Mouse (Mus musculus) subcutaneous adipose tissue, adult 2 months (tissue): ENCODE data around the gene Dnajc17. TPM values are rescaled to one million over a fixed set of nuclear protein-coding genes. Genes with fewer than 3 reads are reported as not detected.

Experiments used
- polyA plus RNA-seq: library from polyadenylated mRNA; depleted of rRNA; stranded (reverse); fragments of >200 nt; gene quantifications from 2 replicates; pipeline ENCODE4 v1.2.3, GENCODE M21; 2012; ENCODE audit warnings: low replicate concordance; rRNA removed

Dnajc17 gene
- 3.0 and 5.0 TPM in 2 replicates for polyA plus RNA-seq

GRCm38 (mm10) chr2:119208344-119209175 is at the start of gene Dnajc17, which contains the start of gene Zfyve19:
Gene Dnajc17, minus strand, starts transcription at chr2:119208795.
Gene Zfyve19, plus strand, starts transcription at chr2:119208617.

DNA sequence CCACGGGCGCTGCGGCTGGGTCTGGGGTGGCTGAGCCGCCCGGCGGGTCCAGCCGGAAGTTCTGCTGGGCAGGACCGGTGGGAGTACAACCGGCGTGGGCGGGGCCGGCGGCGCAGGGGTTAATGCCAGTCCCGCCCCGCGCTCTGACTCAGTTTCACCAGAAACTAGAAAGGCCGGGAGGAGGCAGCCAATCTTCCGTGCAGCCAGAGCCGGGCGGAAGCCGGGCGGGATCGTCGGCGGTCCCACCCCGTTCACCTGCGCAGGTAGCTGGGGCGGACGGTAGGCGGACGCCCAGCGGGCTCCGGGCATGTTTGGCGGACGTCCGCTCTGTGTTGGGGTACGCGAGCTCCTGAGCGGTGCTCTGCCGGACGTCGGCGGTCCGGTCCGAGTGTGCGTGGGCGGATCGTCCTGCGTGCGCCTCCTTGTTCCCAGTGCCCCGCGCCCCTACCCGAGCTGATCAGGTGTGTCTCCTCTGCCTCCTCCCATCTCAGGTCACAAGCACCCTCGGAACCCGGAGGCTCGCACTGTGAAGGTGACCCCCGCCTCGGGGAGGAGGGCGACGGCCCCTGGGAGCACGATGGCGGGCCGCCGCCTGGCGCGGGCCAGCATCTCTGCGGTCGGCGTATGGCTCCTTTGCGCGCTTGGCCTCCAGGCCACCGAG is 28.7 kb upstream of the Dnajc17 start, which contains the start of gene Spint1:
TSS of gene Spint1 (plus strand) at position 153 of the 661 bp plus-strand sequence.

GRCm38 (mm10) chr2:119229775-119230704 is 21.4 kb upstream of the Dnajc17 start, which contains the start of gene Ppp1r14d:
Gene Ppp1r14d, minus strand, starts transcription at chr2:119229906.

DNA sequence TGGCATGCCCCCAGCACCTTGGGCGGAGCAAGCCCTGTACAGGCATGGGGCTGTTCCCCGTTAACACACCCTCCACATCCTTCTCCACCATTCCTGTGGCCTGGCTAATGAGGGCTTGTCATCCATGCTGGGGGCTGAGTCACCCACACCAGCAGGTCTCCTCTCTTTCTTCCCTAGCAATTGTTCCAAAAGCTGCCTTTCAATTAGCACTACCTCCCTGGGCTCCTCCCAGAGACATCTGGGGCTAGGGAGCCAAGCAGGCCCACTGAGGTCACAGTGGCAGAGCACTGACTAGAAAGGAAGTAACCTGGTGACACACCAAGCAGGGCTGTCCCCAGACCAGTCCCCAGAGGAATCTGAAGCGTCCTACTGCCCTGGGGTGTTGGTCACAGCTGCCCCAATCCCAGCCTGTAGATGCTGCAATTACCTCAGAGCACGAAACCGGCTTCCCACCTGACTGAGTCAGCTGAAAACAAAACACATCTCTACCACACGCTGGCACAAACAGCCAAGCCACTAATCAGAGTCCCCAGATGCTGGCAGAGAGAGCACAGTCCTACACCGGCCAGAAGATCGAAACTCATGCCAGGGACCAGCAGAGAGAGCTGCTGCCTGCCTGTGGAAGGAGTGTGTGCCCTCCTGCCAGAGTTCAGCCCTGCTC is 34.5 kb downstream of the Dnajc17 start, which contains the start of gene Gm14137:
TSS of gene Gm14137 (plus strand) at position 519 of the 661 bp plus-strand sequence.

GRCm38 (mm10) chr2:119166901-119167865 is 41.4 kb downstream of the Dnajc17 start, which contains the start of gene Gchfr:
Gene Gchfr, plus strand, starts transcription at chr2:119167773.

DNA sequence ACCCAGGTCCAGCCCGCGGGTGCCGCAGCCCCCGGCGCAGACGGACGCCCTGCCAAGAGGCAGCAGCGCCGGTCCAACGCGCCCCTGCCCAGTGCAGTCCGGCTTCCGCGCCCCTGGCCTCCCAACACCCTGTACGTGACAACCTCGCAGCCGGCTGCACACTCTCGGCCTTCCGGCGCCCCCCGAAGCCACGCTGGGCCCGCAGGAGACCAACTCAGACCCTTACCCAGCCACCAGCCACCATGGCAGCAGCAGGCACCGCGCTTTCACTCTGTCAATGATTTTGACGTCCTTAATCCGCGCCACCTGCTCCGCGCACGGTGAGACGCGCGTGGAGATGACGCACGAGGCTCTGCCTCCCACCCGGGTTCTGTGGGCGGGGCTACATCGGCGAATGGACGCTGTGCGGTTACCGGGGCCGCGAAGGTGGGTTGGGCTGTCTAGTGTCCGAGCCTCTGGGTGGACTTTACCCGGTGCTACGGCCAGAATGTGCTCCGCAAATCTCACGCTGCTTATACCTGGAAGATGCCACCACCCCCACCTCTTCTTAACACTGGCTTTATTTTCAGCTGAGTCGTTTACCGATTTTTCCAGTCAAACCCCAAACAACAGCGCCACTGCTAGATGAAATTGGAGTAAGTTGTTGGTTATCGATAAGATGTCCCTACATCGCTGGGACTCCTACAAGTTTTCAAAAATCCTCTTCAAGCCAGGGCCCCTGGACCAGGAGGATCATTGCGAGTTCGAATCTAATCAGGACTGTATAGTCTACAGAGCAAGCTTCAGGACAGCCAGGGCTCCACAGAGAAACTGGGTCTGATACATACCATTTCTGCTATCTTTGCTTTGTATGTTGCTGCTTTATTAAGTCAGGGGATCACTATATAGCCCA is 51.7 kb downstream of the Dnajc17 start, which contains the start of gene Rmdn3:
TSS of gene Rmdn3 (minus strand) at position 354 of the 892 bp plus-strand sequence.

Other genes with a start within 250 kb of the Dnajc17 start
- gene Ccdc32, start 179.4 kb downstream of the Dnajc17 start, polyA plus RNA-seq, result 12.4 and 12.8 TPM in 2 replicates
- gene Rpusd2, start 174.0 kb downstream of the Dnajc17 start, polyA plus RNA-seq, result 3.0 and 6.3 TPM in 2 replicates
- 0.06 and 0.42 TPM in 2 replicates for gene Knl1, start 161.7 kb downstream of the Dnajc17 start, polyA plus RNA-seq
- 1.3 and 10.3 TPM in 2 replicates for gene Rad51, start 96.0 kb downstream of the Dnajc17 start, polyA plus RNA-seq
- gene Rmdn3, start 51.8 kb downstream of the Dnajc17 start, polyA plus RNA-seq, result 24.6 and 39.6 TPM in 2 replicates
- gene Gchfr, start 41.0 kb downstream of the Dnajc17 start, polyA plus RNA-seq, result 2.2 and 40.9 TPM in 2 replicates
- 0.59 TPM in 1 of 2 replicates, not detected in the other for gene Gm14137, start 34.3 kb downstream of the Dnajc17 start, polyA plus RNA-seq
- gene Zfyve19, start 178 bp downstream of the Dnajc17 start, polyA plus RNA-seq, result 47.9 and 51.2 TPM in 2 replicates
- 0.33 TPM in 1 of 2 replicates, not detected in the other for gene Ppp1r14d, start 21.1 kb upstream of the Dnajc17 start, polyA plus RNA-seq
- 0.62 and 26.6 TPM in 2 replicates for gene Spint1, start 28.6 kb upstream of the Dnajc17 start, polyA plus RNA-seq
- 0.10 and 0.26 TPM in 2 replicates for gene Rhov, start 62.5 kb upstream of the Dnajc17 start, polyA plus RNA-seq
- 19.4 and 28.2 TPM in 2 replicates for gene Vps18, start 79.9 kb upstream of the Dnajc17 start, polyA plus RNA-seq
- gene Dll4, start 117.0 kb upstream of the Dnajc17 start, polyA plus RNA-seq, result 29.0 and 61.0 TPM in 2 replicates
- gene Chac1, start 142.4 kb upstream of the Dnajc17 start, polyA plus RNA-seq, result 5.2 and 12.0 TPM in 2 replicates